Mouse (Mus musculus) cerebellum, postnatal 10 days (tissue): Measurements from ENCODE around the gene Nvl.

Experiments
- DNase-seq, 2 experiments: peaks; one replicate each; pipeline ENCODE4 v3.0.0; 2021; ENCODE audit warnings: mixed read lengths in 2 of 2

Nvl gene

DNA sequence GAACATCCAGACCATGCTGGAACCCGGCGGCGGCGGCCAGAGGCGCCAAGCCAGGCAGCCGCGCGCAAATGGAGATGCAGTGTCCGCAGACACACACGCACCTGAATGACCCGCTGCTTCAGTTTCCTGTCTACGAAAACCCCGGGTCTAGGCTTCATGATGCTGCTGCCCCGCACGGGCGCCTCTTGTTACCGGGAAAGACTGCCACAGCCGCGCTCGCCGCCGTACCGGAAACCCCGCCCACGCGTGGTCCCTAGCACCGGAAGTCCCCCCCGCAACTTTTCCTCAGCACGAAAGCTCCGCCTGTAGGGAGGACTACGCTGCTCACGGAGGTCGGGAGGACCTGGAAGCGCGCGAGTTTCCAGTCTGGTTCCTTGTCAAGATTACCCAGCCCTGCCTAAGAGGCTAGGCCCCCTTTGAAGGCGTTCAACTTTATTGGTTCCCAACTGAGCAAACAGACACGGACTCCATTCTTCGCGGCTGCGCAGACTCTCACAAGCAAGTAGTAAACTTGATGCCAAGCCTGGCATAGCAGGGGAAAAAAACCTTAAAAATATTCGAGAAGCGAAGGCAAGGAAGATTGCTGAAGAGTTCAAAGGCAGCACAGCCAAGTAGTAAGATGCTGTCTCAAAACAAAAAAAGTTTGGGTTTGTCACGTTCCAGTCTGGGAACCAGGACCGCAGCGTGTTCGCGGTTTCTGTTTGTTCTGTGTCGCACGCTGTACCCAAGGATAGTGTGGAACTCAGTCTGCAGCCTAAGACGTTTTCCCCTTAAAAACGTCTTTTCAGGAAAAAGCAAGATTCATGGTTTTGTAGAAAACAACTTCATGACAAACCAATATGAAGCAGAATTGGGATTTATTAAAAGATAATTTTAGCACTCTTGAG, at the start of gene Nvl, which contains the start of gene Cnih4:
TSS of gene Nvl (minus strand) at position 255 of the 887 bp plus-strand sequence.
TSS of gene Cnih4 (plus strand) at position 744 of the 887 bp plus-strand sequence.
- DNase-seq = peak; percentile 96

- no peak for DNase-seq
Measured at GRCm38 (mm10) chr1:181188925-181189324, 44.9 kb upstream of the Nvl start.

DNA sequence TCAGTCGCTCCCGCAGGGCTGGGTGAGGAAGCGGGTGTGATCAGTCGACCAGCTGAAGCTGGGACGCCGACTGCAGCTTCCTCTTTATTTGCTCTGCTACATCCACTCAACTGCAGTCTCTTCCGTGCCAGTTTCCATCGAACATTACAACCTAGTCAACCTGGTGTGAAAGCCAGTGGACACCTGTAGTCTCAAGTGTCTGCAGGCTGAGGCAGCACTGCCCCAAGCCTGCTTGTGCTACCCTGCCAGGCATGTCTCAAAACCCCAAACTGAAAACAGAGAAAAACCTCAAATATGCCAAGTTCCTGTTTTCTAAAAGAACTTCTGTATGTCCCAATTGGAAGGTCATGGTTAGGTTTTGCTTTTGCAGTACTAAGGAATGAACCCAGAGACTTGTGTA, 26.2 kb upstream of the Nvl start:
- no peak for DNase-seq

DNA sequence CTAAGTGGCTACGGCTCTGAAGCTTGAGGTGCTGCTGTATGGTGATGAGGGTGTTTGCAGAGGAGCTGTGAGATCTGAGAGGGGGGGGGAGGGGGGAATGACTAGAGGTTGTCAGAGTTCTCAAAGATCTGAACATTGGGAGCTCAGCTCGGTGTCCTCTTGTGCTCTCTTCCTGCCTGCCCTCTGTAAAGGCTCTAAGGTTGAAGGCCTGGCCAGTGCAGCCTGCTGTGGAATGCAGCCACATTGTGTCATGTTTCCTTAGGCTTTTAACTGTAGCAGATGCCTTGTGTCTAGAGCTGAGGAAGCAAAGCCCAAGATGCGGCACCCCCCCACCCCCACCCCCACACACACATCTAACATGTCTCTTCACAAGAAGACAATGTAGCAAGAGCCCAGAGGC, 24.4 kb upstream of the Nvl start:
- DNase-seq = no peak

- no peak for DNase-seq
Measured at GRCm38 (mm10) chr1:181167816-181168215, 23.8 kb upstream of the Nvl start.

DNA sequence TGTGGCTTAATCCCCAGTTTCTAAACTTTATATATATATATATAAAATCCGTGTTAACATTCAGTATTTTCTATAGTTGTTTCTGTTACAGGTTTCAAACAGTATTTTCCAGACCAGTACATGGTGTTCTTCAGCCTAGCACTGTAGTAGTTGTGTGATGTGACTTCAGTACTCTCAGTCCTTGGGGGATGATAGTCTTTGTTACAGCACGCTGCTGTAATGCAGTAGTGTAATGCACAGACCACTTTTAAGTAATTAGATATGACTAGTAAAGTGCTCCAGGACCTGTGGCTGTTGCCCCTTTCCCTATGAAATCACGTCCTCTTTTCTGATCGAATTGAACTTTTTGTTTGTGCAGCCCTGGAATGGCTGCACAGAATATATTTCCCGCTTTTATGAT, 7.5 kb upstream of the Nvl start:
- DNase-seq = no peak

- peak; percentile 94 to 97 for DNase-seq
Measured at GRCm38 (mm10) chr1:181150827-181151534, 7.0 kb upstream of the Nvl start.

DNA sequence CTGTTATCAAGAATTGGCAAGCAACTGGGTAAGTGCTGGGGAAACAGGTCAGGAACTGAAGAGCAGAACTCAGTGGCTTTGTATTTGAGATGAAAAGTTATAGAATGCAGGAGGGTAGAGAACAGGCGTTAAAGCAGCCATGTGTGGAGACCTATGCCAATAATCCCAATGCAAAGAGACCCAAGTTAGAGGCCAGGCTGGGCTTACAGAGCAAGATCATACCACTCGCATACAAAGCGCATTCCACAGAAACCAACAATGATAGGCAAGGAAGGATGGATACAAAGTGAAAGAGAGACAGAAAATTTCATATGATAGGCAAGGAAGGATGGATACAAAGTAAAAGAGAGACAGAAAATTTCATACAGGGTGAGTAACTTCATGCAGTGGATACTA, 6.4 kb upstream of the Nvl start:
- DNase-seq = no peak

GRCm38 (mm10) chr1:181149373-181150017, 5.5 kb upstream of the Nvl start:
- DNase-seq = no peak

DNA sequence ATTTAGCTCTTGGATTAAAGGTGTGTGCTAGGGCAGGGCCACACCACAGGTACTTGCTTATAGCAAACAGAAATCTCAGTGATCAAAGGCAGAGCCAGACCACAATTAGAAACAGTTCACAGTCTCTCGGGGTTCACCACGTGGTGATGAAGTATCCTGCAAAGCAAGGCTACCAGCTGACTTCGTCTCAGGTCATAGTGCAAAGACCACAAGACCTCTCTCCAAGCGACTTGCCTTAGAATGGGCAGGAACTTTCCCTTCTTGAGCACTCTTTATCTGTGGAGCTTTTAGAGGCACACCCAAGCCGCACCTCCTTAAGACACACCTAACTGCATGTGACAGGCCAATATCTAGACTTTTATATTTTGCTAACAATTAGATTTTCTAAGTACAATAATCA, 4.5 kb upstream of the Nvl start:
- no peak for DNase-seq

DNA sequence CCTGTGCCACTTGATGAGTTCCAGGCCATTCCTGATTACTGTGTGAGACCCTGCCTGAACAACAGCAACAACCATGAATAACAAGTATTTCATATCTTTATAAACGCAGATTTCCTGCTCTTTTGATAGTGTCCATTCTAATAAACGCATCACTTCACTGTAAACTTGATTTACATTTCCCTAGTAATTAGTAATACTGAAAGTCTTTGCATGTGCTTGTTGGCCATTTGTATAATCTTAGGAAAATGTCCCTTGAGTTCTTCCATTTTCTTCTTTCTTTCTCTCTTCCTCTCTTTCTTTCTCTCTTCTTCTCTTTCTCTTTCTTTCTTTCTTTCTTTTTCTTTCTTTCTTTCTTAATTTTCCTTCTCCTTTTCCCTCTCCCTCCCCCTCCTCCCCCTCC, 2.2 kb upstream of the Nvl start:
- DNase-seq = no peak

DNA sequence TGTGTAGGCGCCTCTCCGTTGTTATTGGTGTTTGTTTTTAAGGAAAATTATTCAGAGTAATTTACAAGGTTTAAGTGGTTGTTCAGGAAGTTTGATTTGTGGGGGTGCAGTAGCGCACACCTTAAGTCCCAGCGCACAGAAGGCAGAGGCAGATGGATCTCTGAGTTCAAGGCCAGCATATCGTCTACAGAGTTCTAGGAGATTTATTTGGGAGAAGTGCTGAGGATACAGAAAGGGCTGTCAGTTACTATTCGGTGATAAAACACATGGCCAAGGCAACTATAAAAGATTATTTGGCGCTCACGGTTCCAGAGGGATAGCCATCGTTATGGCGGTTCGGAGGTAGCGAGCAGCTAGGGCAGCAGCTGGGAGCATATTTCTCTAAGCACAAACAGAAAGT, 962 bp upstream of the Nvl start:
- no peak for DNase-seq

DNA sequence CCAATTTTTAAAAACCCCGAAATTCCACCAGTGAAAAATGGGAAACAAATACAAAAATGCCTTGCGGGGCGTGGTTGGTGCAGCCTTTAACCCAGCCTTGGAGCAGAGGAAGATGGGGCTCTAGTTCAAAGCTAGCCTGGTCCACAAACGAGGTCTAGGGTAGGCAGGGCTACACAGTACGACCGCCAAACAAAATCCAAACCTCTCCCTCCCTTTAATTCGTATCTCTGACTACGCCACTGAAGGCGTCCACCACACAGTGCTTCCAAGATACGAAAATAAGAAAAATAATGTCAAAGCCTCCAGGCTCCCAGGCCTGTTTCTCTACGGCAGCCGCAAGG, 425 bp downstream of the Nvl start:
- DNase-seq = no peak

- DNase-seq = no peak
Measured at GRCm38 (mm10) chr1:181138730-181139129, 5.3 kb downstream of the Nvl start.

- DNase-seq = no peak
Measured at GRCm38 (mm10) chr1:181131915-181132314, 12.1 kb downstream of the Nvl start.

GRCm38 (mm10) chr1:181126766-181127165, 17.2 kb downstream of the Nvl start:
- DNase-seq = no peak

DNA sequence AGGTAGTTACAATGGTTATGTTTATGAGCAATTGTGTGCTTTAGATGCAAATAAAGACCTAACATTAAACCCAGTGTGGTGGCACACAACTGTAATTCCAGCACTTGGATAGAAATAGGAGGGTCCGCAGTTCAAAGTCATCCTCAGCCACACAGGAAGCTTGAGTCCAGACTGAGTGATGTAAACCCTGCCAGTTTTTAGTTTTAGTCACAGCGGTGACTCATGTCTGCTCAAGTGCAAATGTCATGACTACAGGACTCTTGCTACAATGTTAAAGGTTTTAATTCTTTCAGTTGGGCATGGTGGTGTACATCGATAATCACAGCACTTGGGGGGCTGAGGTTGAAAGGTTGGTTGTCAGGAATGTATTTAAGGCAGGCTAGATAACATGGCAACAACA, 18.1 kb downstream of the Nvl start:
- no peak for DNase-seq

DNA sequence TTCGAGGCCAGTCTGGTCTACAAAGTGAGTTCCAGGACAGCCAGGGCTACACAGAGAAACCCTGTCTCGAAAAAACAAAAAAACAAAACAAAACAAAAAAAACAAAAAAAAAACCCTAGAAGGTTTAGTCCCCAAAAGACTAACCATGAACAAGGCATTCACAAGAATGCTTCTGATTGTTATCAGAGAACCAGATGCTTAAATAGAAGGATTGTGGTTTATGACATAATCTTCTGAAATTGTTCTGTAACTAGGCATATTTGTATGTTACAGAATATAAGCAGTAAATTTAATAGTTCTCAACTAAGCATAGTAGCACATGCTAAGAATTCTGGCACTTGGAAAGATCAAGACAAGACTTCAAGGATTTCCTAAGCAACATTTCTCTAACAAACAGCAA, 19.9 kb downstream of the Nvl start:
- no peak for DNase-seq

DNA sequence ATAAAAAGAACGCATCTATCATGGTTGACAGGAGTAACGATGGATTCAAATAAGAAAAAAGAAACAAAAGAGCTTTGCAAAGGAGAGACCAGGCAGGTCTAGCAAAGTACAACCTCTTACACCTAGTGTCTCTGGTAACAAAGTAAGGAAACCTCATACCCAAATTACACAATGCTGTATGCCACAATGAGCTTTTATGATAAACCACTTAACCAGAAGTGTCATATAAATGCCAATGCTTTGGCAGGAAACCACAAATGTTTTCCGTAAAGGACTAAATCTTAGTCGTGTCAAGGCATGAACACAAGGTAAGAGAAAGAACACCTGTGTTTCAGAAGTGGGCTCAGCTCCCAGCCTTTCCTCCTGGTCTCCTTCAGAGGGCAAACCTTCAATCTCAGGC, 26.9 kb downstream of the Nvl start:
- DNase-seq = no peak

DNA sequence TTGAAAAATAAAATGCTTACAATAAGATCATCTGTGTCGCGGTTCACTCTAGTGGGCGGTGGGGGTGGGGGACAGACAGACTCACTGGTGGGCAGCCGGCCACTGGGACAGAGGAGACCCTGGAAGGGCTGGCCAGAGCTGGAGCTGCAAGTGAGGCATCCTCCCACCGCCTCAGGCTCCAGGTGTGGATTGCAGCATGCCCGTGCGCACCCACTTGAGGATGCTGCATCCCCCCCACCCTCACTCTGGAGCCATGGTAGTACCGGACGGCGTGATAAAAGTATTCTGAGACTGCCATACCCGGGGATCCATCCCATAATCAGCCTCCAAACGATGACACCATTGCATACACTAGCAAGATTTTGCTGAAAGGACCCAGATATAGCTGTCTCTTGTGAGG, 54.0 kb downstream of the Nvl start:
- DNase-seq = peak in 1 of 2 experiments; percentile 11

DNA sequence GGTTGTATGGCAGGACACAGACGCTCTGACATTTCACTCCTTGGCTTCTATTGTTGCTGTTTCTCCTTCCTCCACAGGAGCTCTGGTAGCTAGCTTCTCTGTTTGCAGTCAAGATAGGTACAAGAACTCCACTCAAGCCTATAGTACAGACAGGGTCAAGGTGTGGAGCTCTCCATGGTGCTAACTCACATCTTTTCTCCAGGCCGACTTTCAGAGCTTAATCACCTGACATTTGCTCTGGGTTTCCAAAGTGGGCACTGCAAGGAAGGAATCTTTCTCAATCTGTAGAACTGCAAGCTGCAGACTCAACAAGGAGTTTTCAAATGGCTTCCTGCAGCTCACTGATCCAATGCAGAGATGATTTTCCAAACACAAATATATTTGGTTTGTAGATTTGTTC, 60.0 kb downstream of the Nvl start:
- DNase-seq = no peak

DNA sequence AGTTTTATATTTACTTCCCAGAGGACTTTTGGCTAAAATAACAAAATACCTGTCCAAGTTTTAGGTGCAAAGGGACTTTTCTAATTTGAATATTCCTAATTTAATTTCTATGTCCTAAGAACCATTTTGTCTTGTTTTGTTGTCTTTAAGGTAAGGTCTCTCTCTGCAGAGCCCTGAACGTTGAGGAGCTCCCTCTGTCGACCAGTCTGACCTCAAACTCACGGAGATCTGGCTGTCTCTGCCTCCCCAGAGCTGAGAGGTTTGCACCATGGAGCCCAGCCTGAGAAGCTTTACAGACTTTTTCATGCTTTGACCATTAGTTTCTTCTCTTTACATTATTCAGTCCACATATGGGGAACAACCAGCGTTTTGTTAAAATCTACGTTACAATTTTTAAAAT, 70.9 kb downstream of the Nvl start:
- no peak for DNase-seq

GRCm38 (mm10) chr1:181069671-181070070, 74.3 kb downstream of the Nvl start:
- DNase-seq = no peak

- no peak for DNase-seq
Measured at GRCm38 (mm10) chr1:181068344-181068743, 75.7 kb downstream of the Nvl start.
